ENCODE assay signal across 8 mouse cellular contexts in genomic region chr17:45523263-45523662, GRCm38 (mm10). TPM values are rescaled to one million over a fixed set of nuclear protein-coding genes. Genes with fewer than 3 reads are reported as not detected.
DNase-seq lines count a peak whose midpoint lies in the region; ATAC-seq lines count a peak whose summit lies in the region.

Gene Tcte1 (plus strand): TSS chr17:45523434.

- 0 out of 2 replicates have a peak, but pooled peaks cover 3% of the 10 kb centered on the region for H3K36me3 ChIP-seq in hindbrain, embryonic 11.5 days (ENCODE audit: control insufficient read depth, insufficient read depth, low read length)

- H3K4me2 ChIP-seq in hindbrain, embryonic 11.5 days (replicated peaks; ENCODE audit: low read depth, low read length), result peak within 1 kb of the TSS; percentile 60

- peak; percentile 83 for ATAC-seq in hindbrain, embryonic 11.5 days (ENCODE audit: low FRiP score)

- no peak within 1 kb of the TSS for H3K27ac ChIP-seq in hindbrain, embryonic 11.5 days (ENCODE audit: low read depth, low read length)

- H3K4me3 ChIP-seq in hindbrain, embryonic 11.5 days (ENCODE audit: low read depth, low read length), result peak within 1 kb of the TSS; percentile 36

- no peaks in the 10 kb centered on the region for H3K4me1 ChIP-seq in hindbrain, embryonic 11.5 days (replicated peaks; ENCODE audit: control insufficient read depth, insufficient read depth, low read length)

- no peaks in the 10 kb centered on the region; the same call in none of the 2 replicates for H3K27me3 ChIP-seq in hindbrain, embryonic 11.5 days (ENCODE audit: control insufficient read depth, insufficient read depth, low read length)

- H3K9me3 ChIP-seq in hindbrain, embryonic 11.5 days (ENCODE audit: control insufficient read depth, low read length), result no peaks in the 10 kb centered on the region

- WGBS in hindbrain, embryonic 11.5 days, result 1% methylated on average over 21 of the region's 21 CpGs

- DNase-seq in right cerebral cortex, postnatal 4 days, result peak; percentile 61
- DNase-seq in right cerebral cortex, postnatal 14 days, result no peak
- DNase-seq in hindbrain, embryonic 11.5 days (ENCODE audit: low spot score), result peak; percentile 87
- peak; percentile 27 for DNase-seq in lung, postnatal 10 days
- peak; percentile 69 for DNase-seq in thymus, postnatal 0 days (ENCODE audit: low spot score)
- no peak for DNase-seq in spleen, postnatal 14 days (ENCODE audit: low spot score in 2 of 2)
- no peak for DNase-seq in cerebellum, adult 11-12 months
- no peak for DNase-seq in left cerebral cortex, adult 9 months (ENCODE audit: low spot score in 2 of 2)

- H3K9ac ChIP-seq in hindbrain, embryonic 11.5 days (ENCODE audit: low read depth, low read length), result peak within 1 kb of the TSS; percentile 56

RNA-seq across cellular contexts. Expression of gene Tcte1, which starts in this region (rescaled TPM):
- polyA plus RNA-seq in hindbrain, embryonic 11.5 days (2014; fragmentation: Nextera tagmentation; extraction: Ambion mirVana), result 2.0 and 2.5 TPM in 2 replicates
- polyA plus RNA-seq in thymus, postnatal 0 days (2015; fragmentation: Nextera tagmentation; extraction: Ambion mirVana), result 1.3 and 3.0 TPM in 2 replicates

Comparison
In these comparisons a context has a peak if more than half of its experiments do, and no peak if none do; other contexts are left out.
1. DNase-seq: peak in right cerebral cortex, postnatal 4 days (single experiment), hindbrain, embryonic 11.5 days (single experiment), lung, postnatal 10 days (single experiment) and thymus, postnatal 0 days (single experiment); none in right cerebral cortex, postnatal 14 days (single experiment), spleen, postnatal 14 days (0 of 2), cerebellum, adult 11-12 months (single experiment) and left cerebral cortex, adult 9 months (0 of 2).